Mouse (Mus musculus) ZHBTc4 (cell line): ENCODE data around the gene P2rx5.

Experiments
- DNase-seq: peaks from one replicate; pipeline ENCODE4 v3.0.0-alpha.2; 2011; ENCODE audit warnings: low read depth, low spot score

P2rx5 gene

GRCm38 (mm10) chr11:73159957-73160810, at the start of gene P2rx5:
Gene P2rx5, plus strand, starts transcription at chr11:73160421.
- DNase-seq = peak; percentile 83

GRCm38 (mm10) chr11:73111414-73111813, 48.8 kb upstream of the P2rx5 start:
- DNase-seq = no peak

GRCm38 (mm10) chr11:73126495-73126894, 33.7 kb upstream of the P2rx5 start:
- no peak for DNase-seq

GRCm38 (mm10) chr11:73131020-73131419, 29.2 kb upstream of the P2rx5 start:
- DNase-seq = peak; percentile 63

- DNase-seq = no peak
Observed at GRCm38 (mm10) chr11:73132999-73133398, 27.2 kb upstream of the P2rx5 start.

GRCm38 (mm10) chr11:73134222-73134621, 26.0 kb upstream of the P2rx5 start:
- DNase-seq = no peak

GRCm38 (mm10) chr11:73136587-73136986, 23.6 kb upstream of the P2rx5 start:
- DNase-seq = no peak

GRCm38 (mm10) chr11:73137116-73137515, 23.1 kb upstream of the P2rx5 start:
- DNase-seq = no peak

GRCm38 (mm10) chr11:73137591-73138501, 22.4 kb upstream of the P2rx5 start, which contains the start of gene Haspin:
Gene Haspin, minus strand, starts transcription at chr11:73138294.
- peak; percentile 97 for DNase-seq

GRCm38 (mm10) chr11:73144261-73144681, 15.9 kb upstream of the P2rx5 start:
- peak; percentile 51 for DNase-seq

- peak; percentile 73 for DNase-seq
Observed at GRCm38 (mm10) chr11:73146026-73146974, 13.9 kb upstream of the P2rx5 start.

- DNase-seq = peak; percentile 56
Observed at GRCm38 (mm10) chr11:73146975-73147365, 13.3 kb upstream of the P2rx5 start.

- no peak for DNase-seq
Observed at GRCm38 (mm10) chr11:73148209-73148608, 12.0 kb upstream of the P2rx5 start.

GRCm38 (mm10) chr11:73155071-73155470, 5.2 kb upstream of the P2rx5 start:
- DNase-seq = no peak

- DNase-seq = no peak
Observed at GRCm38 (mm10) chr11:73160811-73161200, 585 bp downstream of the P2rx5 start.

GRCm38 (mm10) chr11:73161616-73162015, 1.4 kb downstream of the P2rx5 start:
- DNase-seq = no peak

- no peak for DNase-seq
Observed at GRCm38 (mm10) chr11:73162284-73162683, 2.1 kb downstream of the P2rx5 start.

- no peak for DNase-seq
Observed at GRCm38 (mm10) chr11:73168071-73168470, 7.8 kb downstream of the P2rx5 start.

- DNase-seq = peak; percentile 65
Observed at GRCm38 (mm10) chr11:73168576-73168975, 8.4 kb downstream of the P2rx5 start.

- peak; percentile 91 for DNase-seq
Observed at GRCm38 (mm10) chr11:73169231-73169630, 9.0 kb downstream of the P2rx5 start.

GRCm38 (mm10) chr11:73172186-73172585, 12.0 kb downstream of the P2rx5 start:
- DNase-seq = no peak
